Mouse (Mus musculus): ENCODE measurements around the gene 4930556J24Rik. TPM values are rescaled to one million over a fixed set of nuclear protein-coding genes. Genes with fewer than 3 reads are reported as not detected.
A peak's percentile ranks its signal among the peaks of the same experiment; 100 is the strongest.

Gene 4930556J24Rik
- total RNA-seq, 2 experiments from 2014 or later, result not detected

DNA sequence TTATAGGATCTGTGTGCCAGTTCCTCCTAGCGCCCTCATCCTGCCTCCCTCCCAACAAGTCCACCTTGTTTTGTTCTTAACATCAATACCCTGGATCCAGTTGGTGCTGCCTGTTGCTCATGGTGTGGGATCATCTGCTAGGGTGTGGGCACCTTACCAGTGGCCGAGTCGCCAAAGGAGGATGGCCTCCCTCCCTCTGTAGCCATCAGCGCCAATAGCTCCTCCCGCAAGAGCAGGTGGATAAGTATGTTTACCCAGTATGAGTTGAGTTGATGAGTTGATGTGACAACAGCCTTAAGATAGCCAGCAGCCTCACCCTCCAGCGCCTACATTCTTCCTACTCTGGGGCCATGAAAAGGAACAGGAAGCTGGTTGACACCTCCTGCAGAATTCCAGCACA lies 76.3 kb downstream of the 4930556J24Rik start:
- ATAC-seq (replicated peaks; ENCODE audit: low FRiP score, poor library complexity, severe bottlenecking), result no peak

DNA sequence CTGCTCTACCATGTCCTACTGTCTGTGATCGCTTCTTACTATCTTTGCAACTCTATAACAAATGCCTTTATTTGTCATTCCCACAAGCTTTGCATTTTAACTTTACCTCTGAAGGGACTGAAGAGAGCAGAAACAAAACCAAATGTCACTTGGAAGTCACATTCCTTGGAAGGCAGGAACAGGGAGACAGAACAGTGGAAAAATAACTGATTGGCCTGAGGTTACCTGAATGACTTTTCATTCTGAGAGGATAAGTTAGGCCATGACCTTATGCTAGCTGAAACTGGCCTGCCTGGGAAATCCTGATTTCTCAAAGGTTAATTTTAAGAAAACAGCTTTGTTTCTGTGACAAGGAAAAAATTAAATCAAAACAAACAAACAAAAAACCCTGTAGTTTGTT lies 80.6 kb downstream of the 4930556J24Rik start:
- no peak for ATAC-seq (replicated peaks; ENCODE audit: low FRiP score, poor library complexity, severe bottlenecking)

- ATAC-seq (replicated peaks; ENCODE audit: low FRiP score, poor library complexity, severe bottlenecking), result no peak
Measured at GRCm38 (mm10) chr11:3895458-3895857, 81.1 kb downstream of the 4930556J24Rik start.

DNA sequence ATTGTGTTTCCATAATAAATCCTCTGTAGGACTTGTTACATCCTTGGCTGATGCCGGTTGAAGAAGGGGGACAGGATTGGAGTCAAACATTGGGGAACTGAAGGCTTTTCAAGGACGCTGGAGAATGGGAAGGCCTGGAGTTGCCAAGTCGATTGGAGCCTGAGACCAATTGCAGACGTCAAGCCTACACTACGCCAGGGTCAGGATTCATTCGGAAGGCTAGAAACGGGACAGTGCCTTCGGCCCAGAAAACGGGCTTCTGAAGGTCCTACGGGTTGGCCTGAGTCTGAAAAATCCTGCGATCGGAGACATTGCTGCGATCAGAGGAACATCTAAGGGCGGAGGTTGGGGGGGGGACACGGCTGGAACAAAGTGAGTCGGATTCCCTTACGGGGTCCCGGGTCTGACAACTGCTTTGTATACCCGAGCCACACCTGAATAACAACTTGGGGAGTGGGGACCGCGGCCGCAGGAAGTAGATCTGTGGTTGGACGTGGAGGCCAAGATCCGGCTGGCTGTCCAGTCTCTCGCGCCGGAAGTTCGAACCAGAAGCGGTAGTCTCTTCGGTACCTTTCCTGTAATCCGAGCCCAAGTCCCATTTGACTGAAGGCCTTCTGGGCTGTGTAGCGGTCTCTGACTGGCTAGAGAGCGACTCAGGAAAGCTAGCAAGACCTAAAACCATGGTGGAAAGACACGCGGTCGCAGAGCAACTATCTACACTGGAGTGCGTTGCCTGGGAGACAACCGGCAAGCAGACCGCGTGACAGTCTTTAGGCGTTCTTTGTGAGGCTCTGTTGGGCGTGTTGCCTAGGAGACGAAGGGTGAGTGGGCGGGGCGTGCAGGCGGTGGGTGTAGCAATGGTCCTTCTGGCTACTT lies 81.9 kb downstream of the 4930556J24Rik start, which contains the start of the genes 4921536K21Rik and Dusp18:
TSS of gene 4921536K21Rik (minus strand) at position 693 of the 876 bp plus-strand sequence.
TSS of gene Dusp18 (plus strand) at position 835 of the 876 bp plus-strand sequence.
- ATAC-seq (replicated peaks; ENCODE audit: low FRiP score, poor library complexity, severe bottlenecking), result peak; percentile 68

DNA sequence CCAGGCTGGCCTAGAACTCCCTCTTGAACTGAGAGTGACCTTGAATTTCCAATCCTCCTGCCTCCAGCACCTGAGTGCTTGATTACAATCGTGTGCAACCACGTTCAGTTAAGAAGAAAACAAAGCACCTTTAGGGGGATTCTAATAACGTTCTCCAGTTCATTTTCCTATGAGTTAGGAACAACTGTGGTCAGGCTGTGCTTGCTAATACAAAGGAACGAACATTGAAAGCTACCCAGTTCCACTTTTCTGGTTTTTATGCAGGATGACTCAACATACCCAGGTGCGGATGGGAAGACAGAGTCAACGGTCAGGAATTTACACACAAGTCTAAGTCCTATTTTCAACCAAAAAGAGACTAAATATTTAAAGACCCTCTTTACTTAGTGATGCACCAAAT lies 82.6 kb downstream of the 4930556J24Rik start:
- ATAC-seq (replicated peaks; ENCODE audit: low FRiP score, poor library complexity, severe bottlenecking), result no peak

Other genes starting within 250 kb of the 4930556J24Rik start
- not detected in 2 replicates for gene Osbp2, start 112.9 kb downstream of the 4930556J24Rik start, total RNA-seq (2015; ENCODE audit: low replicate concordance)
- gene Osbp2, start 112.9 kb downstream of the 4930556J24Rik start, total RNA-seq (2017; ENCODE audit: low replicate concordance), result not detected in 2 replicates
- not detected in 2 replicates for gene 4921536K21Rik, start 81.7 kb downstream of the 4930556J24Rik start, total RNA-seq (2015; ENCODE audit: low replicate concordance)
- gene 4921536K21Rik, start 81.7 kb downstream of the 4930556J24Rik start, total RNA-seq (2017; ENCODE audit: low replicate concordance), result not detected in 2 replicates
- not detected in 2 replicates for gene Dusp18, start 81.5 kb downstream of the 4930556J24Rik start, total RNA-seq (2015; ENCODE audit: low replicate concordance)
- gene Dusp18, start 81.5 kb downstream of the 4930556J24Rik start, total RNA-seq (2017; ENCODE audit: low replicate concordance), result not detected in 2 replicates
- 0.42 TPM in 1 of 2 replicates, not detected in the other for gene Slc35e4, start 62.1 kb downstream of the 4930556J24Rik start, total RNA-seq (2015; ENCODE audit: low replicate concordance)
- 0.76 TPM in 1 of 2 replicates, not detected in the other for gene Slc35e4, start 62.1 kb downstream of the 4930556J24Rik start, total RNA-seq (2017; ENCODE audit: low replicate concordance)
- gene Tcn2, start 44.6 kb downstream of the 4930556J24Rik start, total RNA-seq (2015; ENCODE audit: low replicate concordance), result 26.3 and 26.4 TPM in 2 replicates
- gene Tcn2, start 44.6 kb downstream of the 4930556J24Rik start, total RNA-seq (2017; ENCODE audit: low replicate concordance), result 8.5 and 22.8 TPM in 2 replicates
- 5.8 and 6.3 TPM in 2 replicates for gene Pes1, start 12.8 kb downstream of the 4930556J24Rik start, total RNA-seq (2015; ENCODE audit: low replicate concordance)
- 9.8 and 10.5 TPM in 2 replicates for gene Pes1, start 12.8 kb downstream of the 4930556J24Rik start, total RNA-seq (2017; ENCODE audit: low replicate concordance)
- gene Gal3st1, start 6.9 kb upstream of the 4930556J24Rik start, total RNA-seq (2015; ENCODE audit: low replicate concordance), result not detected in 2 replicates
- gene Gal3st1, start 6.9 kb upstream of the 4930556J24Rik start, total RNA-seq (2017; ENCODE audit: low replicate concordance), result not detected in 2 replicates
- gene Sec14l4, start 54.7 kb upstream of the 4930556J24Rik start, total RNA-seq (2015; ENCODE audit: low replicate concordance), result not detected in 2 replicates
- gene Sec14l4, start 54.7 kb upstream of the 4930556J24Rik start, total RNA-seq (2017; ENCODE audit: low replicate concordance), result not detected in 2 replicates
- gene Sec14l3, start 88.1 kb upstream of the 4930556J24Rik start, total RNA-seq (2015; ENCODE audit: low replicate concordance), result not detected in 2 replicates
- gene Sec14l3, start 88.1 kb upstream of the 4930556J24Rik start, total RNA-seq (2017; ENCODE audit: low replicate concordance), result not detected in 2 replicates
- 4.0 and 10.1 TPM in 2 replicates for gene Mtfp1, start 118.7 kb upstream of the 4930556J24Rik start, total RNA-seq (2015; ENCODE audit: low replicate concordance)
- gene Mtfp1, start 118.7 kb upstream of the 4930556J24Rik start, total RNA-seq (2017; ENCODE audit: low replicate concordance), result 2.8 and 8.0 TPM in 2 replicates
- 13.0 and 17.6 TPM in 2 replicates for gene Sec14l2, start 146.6 kb upstream of the 4930556J24Rik start, total RNA-seq (2015; ENCODE audit: low replicate concordance)
- 41.5 and 46.1 TPM in 2 replicates for gene Sec14l2, start 146.6 kb upstream of the 4930556J24Rik start, total RNA-seq (2017; ENCODE audit: low replicate concordance)
- 2.9 and 6.3 TPM in 2 replicates for gene Rnf215, start 158.4 kb upstream of the 4930556J24Rik start, total RNA-seq (2015; ENCODE audit: low replicate concordance)
- 15.9 and 34.0 TPM in 2 replicates for gene Rnf215, start 158.4 kb upstream of the 4930556J24Rik start, total RNA-seq (2017; ENCODE audit: low replicate concordance)
- 0.42 and 0.72 TPM in 2 replicates for gene Ccdc157, start 183.5 kb upstream of the 4930556J24Rik start, total RNA-seq (2015; ENCODE audit: low replicate concordance)
- 1.5 and 5.8 TPM in 2 replicates for gene Ccdc157, start 183.5 kb upstream of the 4930556J24Rik start, total RNA-seq (2017; ENCODE audit: low replicate concordance)
- gene Sf3a1, start 183.6 kb upstream of the 4930556J24Rik start, total RNA-seq (2015; ENCODE audit: low replicate concordance), result 42.2 and 60.4 TPM in 2 replicates
- 23.9 and 24.6 TPM in 2 replicates for gene Sf3a1, start 183.6 kb upstream of the 4930556J24Rik start, total RNA-seq (2017; ENCODE audit: low replicate concordance)
- 2.2 and 2.5 TPM in 2 replicates for gene Tbc1d10a, start 210.0 kb upstream of the 4930556J24Rik start, total RNA-seq (2015; ENCODE audit: low replicate concordance)
- 3.0 and 4.2 TPM in 2 replicates for gene Tbc1d10a, start 210.0 kb upstream of the 4930556J24Rik start, total RNA-seq (2017; ENCODE audit: low replicate concordance)
- gene Castor1, start 241.4 kb upstream of the 4930556J24Rik start, total RNA-seq (2015; ENCODE audit: low replicate concordance), result not detected in 2 replicates
- 2.6 TPM in 1 of 2 replicates, not detected in the other for gene Castor1, start 241.4 kb upstream of the 4930556J24Rik start, total RNA-seq (2017; ENCODE audit: low replicate concordance)